Mouse (Mus musculus): ENCODE results near the gene Slc39a11. TPM values are rescaled to one million over a fixed set of nuclear protein-coding genes. Genes with fewer than 3 reads are reported as not detected.

Gene Slc39a11
- polyA plus RNA-seq, 1 experiment from 2014 or later = 18.3 TPM

- H3K27ac ChIP-seq = no peak overlapping the region
- no peak overlapping the region for H3K4me3 ChIP-seq
- no peak overlapping the region for H3K4me2 ChIP-seq
- H3K9me3 ChIP-seq (replicated peaks) = peaks cover 32% of the 10 kb centered on the region
- no peaks in the 10 kb centered on the region for H3K27me3 ChIP-seq (replicated peaks)
- no peak overlapping the region for H3K9ac ChIP-seq
- no peaks in the 10 kb centered on the region for H3K4me1 ChIP-seq
- H3K36me3 ChIP-seq = peaks cover 4% of the 10 kb centered on the region; the same call in 1 of the 2 replicates
- ATAC-seq = no peak
- 48% methylated on average over 1 of the region's 1 CpGs for whole genome bisulfite sequencing (ENCODE audit: insufficient replicate concordance)
Observed at GRCm38 (mm10) chr11:113397394-113397793, 252.5 kb downstream of the Slc39a11 start.

- H3K4me3 ChIP-seq = no peak overlapping the region
- H3K9me3 ChIP-seq (replicated peaks) = peaks cover 12% of the 10 kb centered on the region; the same call in 1 of the 2 replicates
- ATAC-seq = no peak
- 66% methylated on average over 23 of the region's 23 CpGs for WGBS (ENCODE audit: insufficient replicate concordance)
- H3K36me3 ChIP-seq = no peaks in the 10 kb centered on the region
- no peak overlapping the region for H3K27ac ChIP-seq
- H3K9ac ChIP-seq = no peak overlapping the region
- no peaks in the 10 kb centered on the region for H3K4me1 ChIP-seq
- H3K4me2 ChIP-seq = no peak overlapping the region
- no peaks in the 10 kb centered on the region for H3K27me3 ChIP-seq (replicated peaks)
Observed at GRCm38 (mm10) chr11:113393366-113394150, 256.3 kb downstream of the Slc39a11 start.

- 80% methylated on average over 12 of the region's 12 CpGs for WGBS (ENCODE audit: insufficient replicate concordance)
Observed at GRCm38 (mm10) chr11:113391664-113392063, 258.2 kb downstream of the Slc39a11 start.

GRCm38 (mm10) chr11:113389637-113390036, 260.2 kb downstream of the Slc39a11 start:
- Histone ChIP-seq H3K27ac (no peak overlapping the region), H3K9me3 (replicated peaks) (no peaks in the 10 kb centered on the region), H3K9ac (no peak overlapping the region), H3K4me2 (no peak overlapping the region), H3K36me3 (no peaks in the 10 kb centered on the region), H3K4me3 (no peak overlapping the region), H3K4me1 (no peaks in the 10 kb centered on the region), H3K27me3 (replicated peaks) (no peaks in the 10 kb centered on the region)
- WGBS (ENCODE audit: insufficient replicate concordance) = 63% methylated on average over 6 of the region's 6 CpGs
- no peak for ATAC-seq

More at GRCm38 (mm10) chr11:113391664-113392063, 258.2 kb downstream of the Slc39a11 start:
- H3K36me3 ChIP-seq = no peaks in the 10 kb centered on the region
- no peaks in the 10 kb centered on the region for H3K4me1 ChIP-seq
- H3K4me3 ChIP-seq = no peak overlapping the region
- no peak overlapping the region for H3K27ac ChIP-seq
- no peak overlapping the region for H3K4me2 ChIP-seq
- no peak for ATAC-seq
- no peaks in the 10 kb centered on the region for H3K27me3 ChIP-seq (replicated peaks)
- H3K9me3 ChIP-seq (replicated peaks) = no peaks in the 10 kb centered on the region
- H3K9ac ChIP-seq = no peak overlapping the region

GRCm38 (mm10) chr11:113382674-113383571, 267.0 kb downstream of the Slc39a11 start:
- Histone ChIP-seq H3K4me2 (no peak overlapping the region), H3K4me1 (no peaks in the 10 kb centered on the region), H3K27ac (no peak overlapping the region), H3K36me3 (no peaks in the 10 kb centered on the region), H3K27me3 (replicated peaks) (no peaks in the 10 kb centered on the region), H3K4me3 (no peak overlapping the region), H3K9ac (no peak overlapping the region), H3K9me3 (replicated peaks) (no peaks in the 10 kb centered on the region)
- no peak for ATAC-seq
- WGBS (ENCODE audit: insufficient replicate concordance) = 54% methylated on average over 10 of the region's 10 CpGs

- no peak overlapping the region for H3K4me2 ChIP-seq
- H3K27me3 ChIP-seq (replicated peaks) = no peaks in the 10 kb centered on the region
- H3K27ac ChIP-seq = no peak overlapping the region
- no peaks in the 10 kb centered on the region for H3K9me3 ChIP-seq (replicated peaks)
- no peak overlapping the region for H3K4me3 ChIP-seq
- 70% methylated on average over 8 of the region's 8 CpGs for WGBS (ENCODE audit: insufficient replicate concordance)
- ATAC-seq = no peak
- no peak overlapping the region for H3K9ac ChIP-seq
- no peaks in the 10 kb centered on the region for H3K36me3 ChIP-seq
- no peaks in the 10 kb centered on the region for H3K4me1 ChIP-seq
Observed at GRCm38 (mm10) chr11:113381550-113381949, 268.3 kb downstream of the Slc39a11 start.

- no peak overlapping the region for H3K4me3 ChIP-seq
- 74% methylated on average over 9 of the region's 9 CpGs for WGBS (ENCODE audit: insufficient replicate concordance)
- H3K4me1 ChIP-seq = no peaks in the 10 kb centered on the region
- no peak overlapping the region for H3K27ac ChIP-seq
- H3K9ac ChIP-seq = no peak overlapping the region
- no peaks in the 10 kb centered on the region for H3K27me3 ChIP-seq (replicated peaks)
- H3K36me3 ChIP-seq = peaks cover 4% of the 10 kb centered on the region; the same call in 1 of the 2 replicates
- no peak for ATAC-seq
- no peaks in the 10 kb centered on the region for H3K9me3 ChIP-seq (replicated peaks)
- H3K4me2 ChIP-seq = no peak overlapping the region
Observed at GRCm38 (mm10) chr11:113378867-113379266, 271.0 kb downstream of the Slc39a11 start.

- Histone ChIP-seq H3K9ac (no peak overlapping the region), H3K27ac (no peak overlapping the region), H3K9me3 (replicated peaks) (no peaks in the 10 kb centered on the region), H3K4me2 (no peak overlapping the region), H3K4me3 (no peak overlapping the region), H3K4me1 (no peaks in the 10 kb centered on the region), H3K36me3 (peaks cover 9% of the 10 kb centered on the region), H3K27me3 (replicated peaks) (no peaks in the 10 kb centered on the region)
- 80% methylated on average over 9 of the region's 9 CpGs for WGBS (ENCODE audit: insufficient replicate concordance)
- ATAC-seq = no peak
Observed at GRCm38 (mm10) chr11:113376066-113376465, 273.8 kb downstream of the Slc39a11 start.

GRCm38 (mm10) chr11:113373926-113374325, 276.0 kb downstream of the Slc39a11 start:
- Histone ChIP-seq H3K4me1 (no peaks in the 10 kb centered on the region), H3K9me3 (replicated peaks) (no peaks in the 10 kb centered on the region), H3K36me3 (peaks cover 13% of the 10 kb centered on the region), H3K4me3 (no peak overlapping the region), H3K27ac (no peak overlapping the region), H3K27me3 (replicated peaks) (no peaks in the 10 kb centered on the region), H3K4me2 (no peak overlapping the region), H3K9ac (no peak overlapping the region)
- ATAC-seq = no peak
- 79% methylated on average over 10 of the region's 10 CpGs for WGBS (ENCODE audit: insufficient replicate concordance)

GRCm38 (mm10) chr11:113373331-113373730, 276.5 kb downstream of the Slc39a11 start:
- Histone ChIP-seq H3K36me3 (peaks cover 13% of the 10 kb centered on the region), H3K4me3 (no peak overlapping the region), H3K4me1 (no peaks in the 10 kb centered on the region), H3K9me3 (replicated peaks) (no peaks in the 10 kb centered on the region), H3K4me2 (no peak overlapping the region), H3K27ac (no peak overlapping the region), H3K27me3 (replicated peaks) (no peaks in the 10 kb centered on the region), H3K9ac (no peak overlapping the region)
- WGBS (ENCODE audit: insufficient replicate concordance) = 86% methylated on average over 9 of the region's 9 CpGs
- no peak for ATAC-seq

- no peak overlapping the region for H3K9ac ChIP-seq
- H3K4me3 ChIP-seq = no peak overlapping the region
- no peaks in the 10 kb centered on the region for H3K9me3 ChIP-seq (replicated peaks)
- H3K4me2 ChIP-seq = no peak overlapping the region
- no peak for ATAC-seq
- no peak overlapping the region for H3K27ac ChIP-seq
- WGBS (ENCODE audit: insufficient replicate concordance) = 74% methylated on average over 13 of the region's 13 CpGs
- H3K4me1 ChIP-seq = peaks cover 5% of the 10 kb centered on the region; the same call in 1 of the 2 replicates
- peaks cover 9% of the 10 kb centered on the region; the same call in 1 of the 2 replicates for H3K36me3 ChIP-seq
- no peaks in the 10 kb centered on the region for H3K27me3 ChIP-seq (replicated peaks)
Observed at GRCm38 (mm10) chr11:113368046-113368445, 281.8 kb downstream of the Slc39a11 start.

Measured in liver, embryonic 12.5 days (tissue).